Mouse (Mus musculus) embryonic fibroblast, embryonic 13.5 days (primary cell): ENCODE data around the gene Lrrn4. TPM values are rescaled to one million over a fixed set of nuclear protein-coding genes. Genes with fewer than 3 reads are reported as not detected.

Experiments used
- H3K27ac ChIP-seq: 2 replicates; pipeline ENCODE4 v1.5.1; 2012; ENCODE audit warnings: low read length, control low read depth, inconsistent platforms; ENCODE audit not compliant: insufficient read depth
- H3K4me1 ChIP-seq: 2 replicates; pipeline ENCODE4 v1.6.1; 2011; ENCODE audit warnings: low read length; ENCODE audit not compliant: control insufficient read depth, insufficient read depth
- H3K4me3 ChIP-seq: 2 replicates; pipeline ENCODE4 v1.5.1; 2011; ENCODE audit warnings: mild to moderate bottlenecking, control low read depth, low read length; ENCODE audit not compliant: insufficient read depth
- CTCF ChIP-seq: IDR thresholded peaks from 2 replicates; pipeline ENCODE4 v1.5.1; 2011; ENCODE audit warnings: mild to moderate bottlenecking, control low read depth, low read length, moderate library complexity, borderline replicate concordance; ENCODE audit not compliant: insufficient read depth
- POLR2A ChIP-seq: IDR thresholded peaks from 2 replicates; pipeline ENCODE4 v1.6.1; 2011; ENCODE audit warnings: low read depth, mild to moderate bottlenecking, control low read depth, low read length, moderate library complexity
- polyA plus RNA-seq: library from polyadenylated mRNA; stranded (reverse); fragments of >200 nt; gene quantifications from 2 replicates; pipeline ENCODE4 v1.2.4, GENCODE M21; 2011; ENCODE audit warnings: low read depth; ENCODE audit not compliant: missing spikeins, insufficient read length

Lrrn4 gene
- polyA plus RNA-seq, 1 experiment, result 0.83 TPM

GRCm38 (mm10) chr2:132873657-132874326, 6.9 kb downstream of the Lrrn4 start:
- Histone ChIP-seq H3K4me3 (no peak overlapping the region), H3K4me1 (0 out of 2 replicates have a peak, but pooled peaks cover 1% of the 10 kb centered on the region), H3K27ac (no peak overlapping the region)
- TF ChIP-seq CTCF (no peak), POLR2A (no peak)

- Histone ChIP-seq H3K4me1 (no peaks in the 10 kb centered on the region), H3K27ac (no peak overlapping the region), H3K4me3 (no peak overlapping the region)
- no peak for TF ChIP-seq CTCF
- no peak for TF ChIP-seq POLR2A
These were observed 9.0 kb downstream of the Lrrn4 start for GRCm38 (mm10) chr2:132871663-132872062.

- no peak for TF ChIP-seq POLR2A
- TF ChIP-seq CTCF, result no peak
- H3K27ac ChIP-seq, result no peak overlapping the region
- no peak overlapping the region for H3K4me3 ChIP-seq
- no peaks in the 10 kb centered on the region for H3K4me1 ChIP-seq
These were observed 10.4 kb downstream of the Lrrn4 start for GRCm38 (mm10) chr2:132870286-132870685.

- no peak overlapping the region for H3K27ac ChIP-seq
- H3K4me1 ChIP-seq, result no peaks in the 10 kb centered on the region
- TF ChIP-seq CTCF, result no peak
- TF ChIP-seq POLR2A, result no peak
- no peak overlapping the region for H3K4me3 ChIP-seq
These were observed 11.0 kb downstream of the Lrrn4 start for GRCm38 (mm10) chr2:132869682-132870081.

GRCm38 (mm10) chr2:132867521-132867920, 13.2 kb downstream of the Lrrn4 start:
- Histone ChIP-seq H3K4me1 (no peaks in the 10 kb centered on the region), H3K4me3 (no peak overlapping the region), H3K27ac (no peak overlapping the region)
- no peak for TF ChIP-seq POLR2A
- no peak for TF ChIP-seq CTCF

- Histone ChIP-seq H3K27ac (no peak overlapping the region), H3K4me1 (peaks cover 2% of the 10 kb centered on the region; the same call in 1 of the 2 replicates), H3K4me3 (no peak overlapping the region)
- no peak for TF ChIP-seq POLR2A
- no peak for TF ChIP-seq CTCF
These were observed 17.4 kb downstream of the Lrrn4 start for GRCm38 (mm10) chr2:132863325-132863724.

GRCm38 (mm10) chr2:132861456-132861855, 19.2 kb downstream of the Lrrn4 start:
- TF ChIP-seq POLR2A, result no peak
- TF ChIP-seq CTCF, result no peak
- H3K27ac ChIP-seq, result no peak overlapping the region
- no peak overlapping the region for H3K4me3 ChIP-seq
- H3K4me1 ChIP-seq, result peaks cover 2% of the 10 kb centered on the region; the same call in 1 of the 2 replicates

GRCm38 (mm10) chr2:132860435-132860834, 20.3 kb downstream of the Lrrn4 start:
- Histone ChIP-seq H3K4me1 (peaks cover 2% of the 10 kb centered on the region; the same call in 1 of the 2 replicates), H3K27ac (no peak overlapping the region), H3K4me3 (no peak overlapping the region)
- TF ChIP-seq POLR2A, result no peak
- TF ChIP-seq CTCF, result no peak

GRCm38 (mm10) chr2:132856333-132856732, 24.4 kb downstream of the Lrrn4 start:
- no peak for TF ChIP-seq CTCF
- TF ChIP-seq POLR2A, result no peak
- Histone ChIP-seq H3K4me3 (no peak overlapping the region), H3K27ac (no peak overlapping the region), H3K4me1 (peaks cover 2% of the 10 kb centered on the region; the same call in 1 of the 2 replicates)

- Histone ChIP-seq H3K27ac (no peak overlapping the region), H3K4me1 (no peaks in the 10 kb centered on the region; the same call in 1 of the 2 replicates), H3K4me3 (no peak overlapping the region)
- TF ChIP-seq CTCF, result no peak
- TF ChIP-seq POLR2A, result no peak
These were observed 27.6 kb downstream of the Lrrn4 start for GRCm38 (mm10) chr2:132853051-132853450.
